Mouse (Mus musculus): ENCODE data around the gene B230104I21Rik.

DNA sequence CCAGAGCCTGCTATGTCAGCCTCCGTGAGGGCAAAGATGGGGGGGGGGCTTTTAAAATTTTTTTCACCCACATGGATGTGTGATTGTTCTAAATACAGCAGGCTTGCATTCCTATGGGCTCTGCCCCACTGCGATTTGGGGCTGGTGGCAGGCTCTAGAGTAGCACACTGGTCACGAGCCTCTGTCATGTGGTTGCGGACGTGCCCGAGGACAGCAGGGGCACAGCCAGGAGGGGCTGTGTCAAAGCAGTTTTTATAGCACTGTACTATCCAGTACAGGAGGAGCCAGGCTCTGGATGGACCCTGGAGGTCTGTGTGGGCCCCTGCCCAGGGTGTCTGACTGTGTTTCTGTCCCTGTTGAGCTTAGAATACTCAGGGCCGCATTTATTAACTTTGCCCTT, 5.9 kb upstream of the B230104I21Rik start:
- TF ChIP-seq CTCF (IDR thresholded peaks at IDR 0.05; ENCODE audit: low read depth) (no peak), EP300 (IDR thresholded peaks at IDR 0.05; ENCODE audit: low read depth) (no peak)
